Mouse (Mus musculus) ES-E14 (cell line): ENCODE results near the gene Rab23. TPM values are rescaled to one million over a fixed set of nuclear protein-coding genes. Genes with fewer than 3 reads are reported as not detected.
A peak's percentile ranks its signal among the peaks of the same experiment; 100 is the strongest.

Source experiments
- DNase-seq: peaks from one replicate; pipeline ENCODE4 v3.0.0-alpha.2; 2013; ENCODE audit warnings: low read depth, low spot score
- H3K27ac ChIP-seq: 2 replicates; pipeline ENCODE4 v1.5.1; 2012; ENCODE audit warnings: low read depth, mild to moderate bottlenecking, low read length, moderate library complexity, mixed read lengths; ENCODE audit not compliant: poor library complexity, insufficient read depth, severe bottlenecking
- H3K36me3 ChIP-seq: 2 replicates; pipeline ENCODE4 v1.6.1; 2012; ENCODE audit warnings: mild to moderate bottlenecking, low read length, moderate library complexity, mixed read lengths; ENCODE audit not compliant: control insufficient read depth, poor library complexity, insufficient read depth, severe bottlenecking
- H3K4me1 ChIP-seq, 2 experiments: fragments of 150-350 bp in 1 of 2; sonication (generic) in 1 of 2; 2 replicates each; pipeline ENCODE4 v1.6.1; 2012; ENCODE audit warnings: low read length in 2 of 2, mild to moderate bottlenecking in 1 of 2, mixed read lengths in 1 of 2; ENCODE audit not compliant: control insufficient read depth in 2 of 2, insufficient read depth in 2 of 2, poor library complexity in 1 of 2
- H3K4me3 ChIP-seq, 2 experiments: fragments of 150-350 bp in 1 of 2; sonication (generic) in 1 of 2; 2 replicates each; pipeline ENCODE4 v1.5.1; 2012; ENCODE audit warnings: low read length in 2 of 2, low read depth in 1 of 2, mild to moderate bottlenecking in 1 of 2, mixed read lengths in 1 of 2; ENCODE audit not compliant: insufficient read depth in 1 of 2, poor library complexity in 1 of 2, severe bottlenecking in 1 of 2
- H3K9ac ChIP-seq: 2 replicates; pipeline ENCODE4 v1.6.1; 2012; ENCODE audit warnings: low read depth, mild to moderate bottlenecking, low read length, mixed read lengths; ENCODE audit not compliant: poor library complexity, insufficient read depth, severe bottlenecking
- H3K9me3 ChIP-seq: fragments of 150-350 bp; sonication (generic); 2 replicates; pipeline ENCODE4 v1.6.1; 2012; ENCODE audit warnings: low read depth, mild to moderate bottlenecking, low read length; ENCODE audit not compliant: control insufficient read depth, insufficient read depth
- CHD2 ChIP-seq: IDR thresholded peaks from 2 replicates; pipeline ENCODE4 v1.6.1; 2014; ENCODE audit warnings: mild to moderate bottlenecking, low read depth, low read length, inconsistent platforms
- HCFC1 ChIP-seq: IDR thresholded peaks from 2 replicates; pipeline ENCODE4 v1.6.1; 2012; ENCODE audit warnings: low read length, inconsistent platforms, borderline replicate concordance; ENCODE audit not compliant: insufficient read depth
- MAFK ChIP-seq: IDR thresholded peaks from 2 replicates; pipeline ENCODE4 v1.6.1; 2014; ENCODE audit warnings: mild to moderate bottlenecking, low read depth, low read length, inconsistent platforms; ENCODE audit not compliant: insufficient read depth
- ZC3H11A ChIP-seq: IDR thresholded peaks from 2 replicates; pipeline ENCODE4 v1.6.1; 2012; ENCODE audit warnings: low read depth, mild to moderate bottlenecking, inconsistent platforms, low read length, borderline replicate concordance
- ZNF384 ChIP-seq: IDR thresholded peaks from 2 replicates; pipeline ENCODE4 v1.6.1; 2012; ENCODE audit warnings: low read depth, low read length, inconsistent platforms
- in situ Hi-C, 2 experiments: fragments of 600-800 bp; cut with MboI; formaldehyde crosslinking; loops; one replicate each; pipeline ENCODE4 v1.15.1; 2025; ENCODE audit warnings: low sequenced_read_pairs in 2 of 2, inconsistent platforms in 1 of 2; ENCODE audit not compliant: unreplicated experiment in 2 of 2
- total RNA-seq: library from RNA; depleted of rRNA; stranded (reverse); fragments of 300-350 nt; gene quantifications from 2 replicates; pipeline ENCODE4 v1.2.3, GENCODE M21; 2012

Gene Rab23
- total RNA-seq, 1 experiment, result 20.7 TPM

GRCm38 (mm10) chr1:33757033-33757413 lies 37.3 kb downstream of the Rab23 start:
- H3K4me3 ChIP-seq, result peak overlapping the region; percentile 64 to 85
- TF ChIP-seq MAFK (no peak), HCFC1 (no peak), ZNF384 (no peak)
- no peaks in the 10 kb centered on the region; the same call in 1 of the 2 replicates for H3K36me3 ChIP-seq
- in situ Hi-C loops, result no loop called here
- no peaks in the 10 kb centered on the region for H3K9me3 ChIP-seq
- peaks cover 5 to 6% of the 10 kb centered on the region in 2 experiments; a peak in 3 of 4 replicates for H3K4me1 ChIP-seq
- no peak overlapping the region for H3K27ac ChIP-seq
- no peak for DNase-seq
- H3K9ac ChIP-seq, result peak overlapping the region; percentile 47

GRCm38 (mm10) chr1:33757491-33758041 lies 37.9 kb downstream of the Rab23 start, which contains the start of gene Bag2:
TSS of gene Bag2 (minus strand) at chr1:33757795.
- Histone ChIP-seq H3K9ac (peak within 1 kb of the TSS; percentile 47), H3K4me3 (peak within 1 kb of the TSS; percentile 64 to 85), H3K4me1 (peaks cover 5 to 6% of the 10 kb centered on the region in 2 experiments; a peak in 3 of 4 replicates), H3K9me3 (no peaks in the 10 kb centered on the region), H3K27ac (no peak within 1 kb of the TSS), H3K36me3 (no peaks in the 10 kb centered on the region; the same call in 1 of the 2 replicates)
- no peak for TF ChIP-seq ZNF384
- TF ChIP-seq CHD2, result no peak
- no peak for TF ChIP-seq MAFK
- no peak for TF ChIP-seq HCFC1
- no peak for TF ChIP-seq ZC3H11A
- in situ Hi-C loops, result no loop called here
- DNase-seq, result no peak

GRCm38 (mm10) chr1:33758488-33758887 lies 38.8 kb downstream of the Rab23 start:
- peaks cover 5 to 6% of the 10 kb centered on the region in 2 experiments; a peak in 3 of 4 replicates for H3K4me1 ChIP-seq
- in situ Hi-C loops, result no loop called here
- H3K9ac ChIP-seq, result no peak overlapping the region
- no peak for TF ChIP-seq ZNF384
- TF ChIP-seq HCFC1, result no peak
- no peak for TF ChIP-seq ZC3H11A
- no peak for TF ChIP-seq MAFK
- TF ChIP-seq CHD2, result no peak
- H3K36me3 ChIP-seq, result no peaks in the 10 kb centered on the region; the same call in 1 of the 2 replicates
- no peak overlapping the region for H3K4me3 ChIP-seq
- H3K27ac ChIP-seq, result no peak overlapping the region
- no peaks in the 10 kb centered on the region for H3K9me3 ChIP-seq
- no peak for DNase-seq

- TF ChIP-seq ZC3H11A (no peak), HCFC1 (no peak)
Observed at GRCm38 (mm10) chr1:33763826-33764225, 44.1 kb downstream of the Rab23 start.

GRCm38 (mm10) chr1:33765468-33766080 lies 45.9 kb downstream of the Rab23 start:
- H3K27ac ChIP-seq, result no peak overlapping the region
- no peak for DNase-seq
- in situ Hi-C loops, result no loop called here
- H3K9me3 ChIP-seq, result no peaks in the 10 kb centered on the region
- H3K4me1 ChIP-seq, result no peaks in the 10 kb centered on the region
- TF ChIP-seq ZC3H11A (no peak), ZNF384 (no peak)
- H3K9ac ChIP-seq, result no peak overlapping the region
- H3K36me3 ChIP-seq, result peaks cover 7% of the 10 kb centered on the region
- no peak overlapping the region for H3K4me3 ChIP-seq

More at GRCm38 (mm10) chr1:33763826-33764225, 44.1 kb downstream of the Rab23 start:
- Histone ChIP-seq H3K4me1 (no peaks in the 10 kb centered on the region), H3K4me3 (no peak overlapping the region), H3K27ac (no peak overlapping the region), H3K36me3 (peaks cover 3% of the 10 kb centered on the region), H3K9ac (no peak overlapping the region), H3K9me3 (no peaks in the 10 kb centered on the region)
- no peak for DNase-seq
- in situ Hi-C loops, result no loop called here
